Mouse (Mus musculus) hindbrain, embryonic 15.5 days (tissue): Measurements from ENCODE around the gene Calhm2. TPM values are rescaled to one million over a fixed set of nuclear protein-coding genes. Genes with fewer than 3 reads are reported as not detected.

Source experiments
- ATAC-seq: fragments of 200-750 bp; cut with Nextera tagmentation; 2 replicates; pipeline ENCODE4 v1.8.0; 2017; ENCODE audit warnings: low read depth, moderate number of reproducible peaks, moderate TSS enrichment; ENCODE audit not compliant: low FRiP score
- H3K27ac ChIP-seq: fragments of 300-500 bp; sonication (generic); replicated peaks from 2 replicates; pipeline ENCODE4 v1.5.1; 2015; ENCODE audit warnings: mild to moderate bottlenecking, inconsistent platforms
- H3K27me3 ChIP-seq: fragments of 300-500 bp; sonication (generic); 2 replicates; pipeline ENCODE4 v1.6.1; 2015; ENCODE audit warnings: control low read depth, inconsistent platforms
- H3K36me3 ChIP-seq: fragments of 300-500 bp; sonication (generic); 2 replicates; pipeline ENCODE4 v1.6.1; 2015; ENCODE audit warnings: control low read depth, inconsistent platforms
- H3K4me1 ChIP-seq: fragments of 300-500 bp; sonication (generic); replicated peaks from 2 replicates; pipeline ENCODE4 v1.6.1; 2015; ENCODE audit warnings: control low read depth, inconsistent platforms
- H3K4me2 ChIP-seq: fragments of 300-500 bp; sonication (generic); 2 replicates; pipeline ENCODE4 v1.6.1; 2015; ENCODE audit warnings: moderate library complexity, mild to moderate bottlenecking, inconsistent platforms
- H3K4me3 ChIP-seq: fragments of 300-500 bp; sonication (generic); 2 replicates; pipeline ENCODE4 v1.5.1; 2015; ENCODE audit warnings: mild to moderate bottlenecking, inconsistent platforms
- H3K9ac ChIP-seq: fragments of 300-500 bp; sonication (generic); 2 replicates; pipeline ENCODE4 v1.6.1; 2015; ENCODE audit warnings: inconsistent platforms
- H3K9me3 ChIP-seq: fragments of 300-500 bp; sonication (generic); 2 replicates; pipeline ENCODE4 v1.6.1; 2016; ENCODE audit warnings: control low read depth, inconsistent platforms
- WGBS: fragments of 180-500 bp; shearing (Covaris S2); methylation state at CpG from one replicate; pipeline ENCODE4 v1.1.7; 2015; 5-methylcytosine and 5-hydroxymethylcytosine counted together
- polyA plus RNA-seq: library from polyadenylated mRNA; unstranded; fragments of >200 nt; fragmentation: Nextera tagmentation; extraction: Ambion mirVana; gene quantifications from 2 replicates; pipeline ENCODE4 v1.2.1, GENCODE M21; 2015

The Calhm2 gene
- polyA plus RNA-seq, 1 experiment from 2014 or later, result 1.3 TPM

- Histone ChIP-seq H3K9ac (no peak overlapping the region), H3K4me3 (no peak overlapping the region), H3K4me1 (peaks cover 7% of the 10 kb centered on the region), H3K27ac (no peak overlapping the region), H3K4me2 (peak overlapping the region; percentile 30), H3K27me3 (no peaks in the 10 kb centered on the region), H3K36me3 (no peaks in the 10 kb centered on the region), H3K9me3 (no peaks in the 10 kb centered on the region)
- peak; percentile 61; the same call in 1 of the 2 replicates for ATAC-seq
- 24% methylated on average over 11 of the region's 11 CpGs for WGBS
These were observed 30.8 kb upstream of the Calhm2 start for GRCm38 (mm10) chr19:47168793-47169412.

- no peaks in the 10 kb centered on the region for H3K36me3 ChIP-seq
- no peaks in the 10 kb centered on the region for H3K9me3 ChIP-seq
- H3K9ac ChIP-seq, result no peak overlapping the region
- no peaks in the 10 kb centered on the region for H3K27me3 ChIP-seq
- WGBS, result 13% methylated on average over 13 of the region's 13 CpGs
- H3K4me2 ChIP-seq, result peak overlapping the region; percentile 30
- no peak for ATAC-seq
- peaks cover 7% of the 10 kb centered on the region for H3K4me1 ChIP-seq
- H3K4me3 ChIP-seq, result no peak overlapping the region
- no peak overlapping the region for H3K27ac ChIP-seq
These were observed 30.1 kb upstream of the Calhm2 start for GRCm38 (mm10) chr19:47168223-47168622.

- no peaks in the 10 kb centered on the region for H3K36me3 ChIP-seq
- H3K9ac ChIP-seq, result no peak overlapping the region
- H3K4me1 ChIP-seq, result peaks cover 7% of the 10 kb centered on the region
- ATAC-seq, result no peak
- H3K27ac ChIP-seq, result no peak overlapping the region
- no peaks in the 10 kb centered on the region for H3K9me3 ChIP-seq
- WGBS, result 59% methylated on average over 7 of the region's 7 CpGs
- no peaks in the 10 kb centered on the region for H3K27me3 ChIP-seq
- no peak overlapping the region for H3K4me2 ChIP-seq
- no peak overlapping the region for H3K4me3 ChIP-seq
These were observed 29.6 kb upstream of the Calhm2 start for GRCm38 (mm10) chr19:47167617-47168214.

GRCm38 (mm10) chr19:47166758-47167157 lies 28.7 kb upstream of the Calhm2 start:
- Histone ChIP-seq H3K4me2 (no peak overlapping the region), H3K36me3 (no peaks in the 10 kb centered on the region), H3K9ac (no peak overlapping the region), H3K4me3 (no peak overlapping the region), H3K27me3 (no peaks in the 10 kb centered on the region), H3K4me1 (peaks cover 7% of the 10 kb centered on the region), H3K9me3 (no peaks in the 10 kb centered on the region), H3K27ac (no peak overlapping the region)
- 13% methylated on average over 3 of the region's 3 CpGs for WGBS
- no peak for ATAC-seq

- H3K4me1 ChIP-seq, result peaks cover under 1% of the 10 kb centered on the region; the same call in 1 of the 2 replicates
- H3K4me2 ChIP-seq, result no peak overlapping the region
- H3K27ac ChIP-seq, result no peak overlapping the region
- no peak for ATAC-seq
- no peaks in the 10 kb centered on the region for H3K9me3 ChIP-seq
- no peak overlapping the region for H3K4me3 ChIP-seq
- no peaks in the 10 kb centered on the region for H3K36me3 ChIP-seq
- H3K9ac ChIP-seq, result no peak overlapping the region
- 95% methylated on average over 6 of the region's 6 CpGs for WGBS
- no peaks in the 10 kb centered on the region for H3K27me3 ChIP-seq
These were observed 25.2 kb upstream of the Calhm2 start for GRCm38 (mm10) chr19:47163176-47163744.

- Histone ChIP-seq H3K36me3 (no peaks in the 10 kb centered on the region), H3K9ac (no peak overlapping the region), H3K27ac (no peak overlapping the region), H3K4me1 (no peaks in the 10 kb centered on the region), H3K4me3 (no peak overlapping the region), H3K4me2 (no peak overlapping the region), H3K9me3 (no peaks in the 10 kb centered on the region), H3K27me3 (no peaks in the 10 kb centered on the region)
- 58% methylated on average over 4 of the region's 4 CpGs for WGBS
- ATAC-seq, result no peak
These were observed 23.6 kb upstream of the Calhm2 start for GRCm38 (mm10) chr19:47161669-47162068.

- no peak for ATAC-seq
- Histone ChIP-seq H3K27me3 (no peaks in the 10 kb centered on the region), H3K4me3 (no peak within 1 kb of the TSS), H3K9me3 (no peaks in the 10 kb centered on the region), H3K9ac (no peak within 1 kb of the TSS), H3K36me3 (no peaks in the 10 kb centered on the region), H3K27ac (no peak within 1 kb of the TSS), H3K4me2 (no peak within 1 kb of the TSS), H3K4me1 (no peaks in the 10 kb centered on the region)
- 78% methylated on average over 11 of the region's 11 CpGs for WGBS
These were observed 19.6 kb upstream of the Calhm2 start, which contains the start of gene Calhm3 for GRCm38 (mm10) chr19:47157664-47158063. Calhm3 (minus strand) TSS chr19:47157764.

GRCm38 (mm10) chr19:47153767-47154166 lies 15.7 kb upstream of the Calhm2 start:
- Histone ChIP-seq H3K9ac (no peak overlapping the region), H3K4me2 (no peak overlapping the region), H3K27ac (no peak overlapping the region), H3K4me1 (peaks cover 9% of the 10 kb centered on the region), H3K9me3 (no peaks in the 10 kb centered on the region), H3K4me3 (no peak overlapping the region), H3K27me3 (no peaks in the 10 kb centered on the region), H3K36me3 (no peaks in the 10 kb centered on the region)
- no peak for ATAC-seq
- 93% methylated on average over 7 of the region's 7 CpGs for WGBS

- H3K27me3 ChIP-seq, result no peaks in the 10 kb centered on the region
- no peaks in the 10 kb centered on the region for H3K9me3 ChIP-seq
- peaks cover 9% of the 10 kb centered on the region for H3K4me1 ChIP-seq
- peak overlapping the region; percentile 1; the same call in 1 of the 2 replicates for H3K27ac ChIP-seq
- WGBS, result 68% methylated on average over 12 of the region's 12 CpGs
- peak overlapping the region; percentile 74 for H3K4me2 ChIP-seq
- no peak for ATAC-seq
- H3K36me3 ChIP-seq, result no peaks in the 10 kb centered on the region
- H3K9ac ChIP-seq, result peak overlapping the region; percentile 47; the same call in 1 of the 2 replicates
- peak overlapping the region; percentile 41 for H3K4me3 ChIP-seq
These were observed 13.9 kb upstream of the Calhm2 start for GRCm38 (mm10) chr19:47152062-47152369.

GRCm38 (mm10) chr19:47151332-47152061 lies 13.4 kb upstream of the Calhm2 start:
- Histone ChIP-seq H3K9me3 (no peaks in the 10 kb centered on the region), H3K9ac (peak overlapping the region; percentile 47), H3K27me3 (no peaks in the 10 kb centered on the region), H3K4me3 (peak overlapping the region; percentile 41), H3K4me2 (peak overlapping the region; percentile 74), H3K4me1 (peaks cover 9% of the 10 kb centered on the region), H3K36me3 (no peaks in the 10 kb centered on the region), H3K27ac (peak overlapping the region; percentile 1; the same call in 1 of the 2 replicates)
- 25% methylated on average over 32 of the region's 32 CpGs for whole genome bisulfite sequencing
- ATAC-seq, result peak; percentile 73; the same call in 1 of the 2 replicates

GRCm38 (mm10) chr19:47149854-47150253 lies 11.8 kb upstream of the Calhm2 start:
- WGBS, result 68% methylated on average over 4 of the region's 4 CpGs
- Histone ChIP-seq H3K4me3 (no peak overlapping the region), H3K4me2 (no peak overlapping the region), H3K27ac (no peak overlapping the region), H3K9ac (no peak overlapping the region), H3K27me3 (no peaks in the 10 kb centered on the region), H3K36me3 (no peaks in the 10 kb centered on the region), H3K4me1 (peaks cover 9% of the 10 kb centered on the region), H3K9me3 (no peaks in the 10 kb centered on the region)
- ATAC-seq, result no peak

GRCm38 (mm10) chr19:47148267-47148847 lies 10.3 kb upstream of the Calhm2 start:
- no peaks in the 10 kb centered on the region for H3K9me3 ChIP-seq
- no peaks in the 10 kb centered on the region for H3K27me3 ChIP-seq
- peaks cover 9% of the 10 kb centered on the region for H3K4me1 ChIP-seq
- 79% methylated on average over 5 of the region's 5 CpGs for WGBS
- H3K36me3 ChIP-seq, result no peaks in the 10 kb centered on the region
- H3K27ac ChIP-seq, result no peak overlapping the region
- H3K9ac ChIP-seq, result no peak overlapping the region
- no peak overlapping the region for H3K4me2 ChIP-seq
- no peak overlapping the region for H3K4me3 ChIP-seq
- ATAC-seq, result no peak
